Mouse (Mus musculus) heart, adult 2 months (tissue): ENCODE measurements around the gene Exoc1.

Source experiments
- CTCF ChIP-seq: fragments of 200-600 bp; IDR thresholded peaks from 2 replicates; pipeline ENCODE4 v1.8.1; 2022; ENCODE audit warnings: antibody characterized with exemption, mild to moderate bottlenecking, moderate library complexity
- EP300 ChIP-seq: fragments of 200-500 bp; IDR thresholded peaks from 2 replicates; pipeline ENCODE4 v1.6.1; 2011; ENCODE audit warnings: low read depth, low read length, control low read depth; ENCODE audit not compliant: insufficient read depth
- POLR2A ChIP-seq: fragments of 200-500 bp; IDR thresholded peaks from 2 replicates; pipeline ENCODE4 v1.6.1; 2011; ENCODE audit warnings: mild to moderate bottlenecking, low read depth, low read length, control low read depth; ENCODE audit not compliant: insufficient read depth

GRCm38 (mm10) chr5:76536231-76536630 is 7.1 kb downstream of the Exoc1 start:
- TF ChIP-seq POLR2A (no peak), CTCF (no peak), EP300 (no peak)
